Mouse (Mus musculus) thymus, adult 2 months (tissue): ENCODE measurements around the gene Soga1. TPM values are rescaled to one million over a fixed set of nuclear protein-coding genes. Genes with fewer than 3 reads are reported as not detected.

Experiments used
- DNase-seq: peaks from one replicate; pipeline ENCODE4 v3.0.0; 2021
- H3K27ac ChIP-seq: fragments of 200-500 bp; 2 replicates; pipeline ENCODE4 v1.5.1; 2012; ENCODE audit warnings: low read length, control low read depth; ENCODE audit not compliant: control insufficient read depth, insufficient read depth
- H3K27me3 ChIP-seq: fragments of 200-500 bp; 2 replicates; pipeline ENCODE4 v1.6.1; 2012; ENCODE audit warnings: mild to moderate bottlenecking, low read length, moderate library complexity, mixed read lengths; ENCODE audit not compliant: control insufficient read depth, insufficient read depth
- H3K36me3 ChIP-seq: fragments of 200-500 bp; 2 replicates; pipeline ENCODE4 v1.6.1; 2012; ENCODE audit warnings: mild to moderate bottlenecking, low read length, moderate library complexity; ENCODE audit not compliant: control insufficient read depth, insufficient read depth
- H3K4me1 ChIP-seq: fragments of 200-500 bp; replicated peaks from 2 replicates; pipeline ENCODE4 v1.6.1; 2012; ENCODE audit warnings: low read length; ENCODE audit not compliant: control insufficient read depth, insufficient read depth
- H3K4me3 ChIP-seq: fragments of 200-500 bp; 2 replicates; pipeline ENCODE4 v1.5.1; 2012; ENCODE audit warnings: mild to moderate bottlenecking, low read length, control low read depth, moderate library complexity; ENCODE audit not compliant: control insufficient read depth, insufficient read depth
- CTCF ChIP-seq: fragments of 200-500 bp; IDR thresholded peaks from 2 replicates; pipeline ENCODE4 v1.5.1; 2012; ENCODE audit warnings: mild to moderate bottlenecking, control low read depth, low read length, moderate library complexity, borderline replicate concordance; ENCODE audit not compliant: control insufficient read depth, poor library complexity, insufficient read depth; ENCODE audit errors: extremely low read depth
- POLR2A ChIP-seq: fragments of 200-500 bp; IDR thresholded peaks from 2 replicates; pipeline ENCODE4 v1.6.1; 2012; ENCODE audit warnings: mild to moderate bottlenecking, low read length, control low read depth, moderate library complexity; ENCODE audit not compliant: control insufficient read depth, poor library complexity, insufficient read depth; ENCODE audit errors: extremely low read depth
- WGBS: fragments of 180-500 bp; shearing (Covaris S2); methylation state at CpG from one replicate; pipeline ENCODE4 v1.1.7; 2018; 5-methylcytosine and 5-hydroxymethylcytosine counted together
- polyA plus RNA-seq: library from polyadenylated mRNA; depleted of rRNA; stranded (reverse); fragments of >200 nt; gene quantifications from 2 replicates; pipeline ENCODE4 v1.2.3, GENCODE M21; 2012

Gene Soga1
- polyA plus RNA-seq, 1 experiment, result 5.2 TPM

GRCm38 (mm10) chr2:157118556-157118955 is 39.5 kb upstream of the Soga1 start:
- DNase-seq, result no peak
- Histone ChIP-seq H3K4me1 (peaks cover 11% of the 10 kb centered on the region), H3K27ac (no peak overlapping the region), H3K4me3 (no peak overlapping the region), H3K27me3 (no peaks in the 10 kb centered on the region), H3K36me3 (no peaks in the 10 kb centered on the region)
- WGBS, result 62% methylated on average over 4 of the region's 4 CpGs
- TF ChIP-seq POLR2A (no peak), CTCF (no peak)

- WGBS, result 28% methylated on average over 3 of the region's 3 CpGs
- H3K36me3 ChIP-seq, result no peaks in the 10 kb centered on the region
- no peak overlapping the region for H3K4me3 ChIP-seq
- no peak for TF ChIP-seq CTCF
- TF ChIP-seq POLR2A, result no peak
- H3K4me1 ChIP-seq, result peaks cover 11% of the 10 kb centered on the region
- no peaks in the 10 kb centered on the region for H3K27me3 ChIP-seq
- no peak overlapping the region for H3K27ac ChIP-seq
- DNase-seq, result no peak
These were observed 37.9 kb upstream of the Soga1 start for GRCm38 (mm10) chr2:157116964-157117363.

- WGBS, result 26% methylated on average over 4 of the region's 4 CpGs
- H3K4me3 ChIP-seq, result no peak overlapping the region
- no peaks in the 10 kb centered on the region for H3K27me3 ChIP-seq
- H3K27ac ChIP-seq, result no peak overlapping the region
- no peaks in the 10 kb centered on the region for H3K36me3 ChIP-seq
- no peak for DNase-seq
- TF ChIP-seq POLR2A (no peak), CTCF (no peak)
- no peaks in the 10 kb centered on the region for H3K4me1 ChIP-seq
These were observed 29.2 kb upstream of the Soga1 start for GRCm38 (mm10) chr2:157108236-157108635.

GRCm38 (mm10) chr2:157104454-157104853 is 25.4 kb upstream of the Soga1 start:
- 97% methylated on average over 8 of the region's 8 CpGs for WGBS
- H3K4me1 ChIP-seq, result no peaks in the 10 kb centered on the region
- no peaks in the 10 kb centered on the region for H3K27me3 ChIP-seq
- no peak for DNase-seq
- H3K4me3 ChIP-seq, result no peak overlapping the region
- no peaks in the 10 kb centered on the region for H3K36me3 ChIP-seq
- TF ChIP-seq CTCF (no peak), POLR2A (no peak)
- H3K27ac ChIP-seq, result no peak overlapping the region

GRCm38 (mm10) chr2:157102256-157102655 is 23.2 kb upstream of the Soga1 start:
- TF ChIP-seq POLR2A (no peak), CTCF (no peak)
- 96% methylated on average over 2 of the region's 2 CpGs for WGBS
- Histone ChIP-seq H3K4me1 (no peaks in the 10 kb centered on the region), H3K27me3 (no peaks in the 10 kb centered on the region), H3K36me3 (no peaks in the 10 kb centered on the region), H3K27ac (no peak overlapping the region), H3K4me3 (no peak overlapping the region)
- DNase-seq, result no peak

- TF ChIP-seq CTCF, result no peak
- no peak for TF ChIP-seq POLR2A
- H3K27me3 ChIP-seq, result no peaks in the 10 kb centered on the region
- no peaks in the 10 kb centered on the region for H3K4me1 ChIP-seq
- 97% methylated on average over 9 of the region's 9 CpGs for WGBS
- H3K36me3 ChIP-seq, result no peaks in the 10 kb centered on the region
- no peak for DNase-seq
- H3K4me3 ChIP-seq, result no peak overlapping the region
- H3K27ac ChIP-seq, result no peak overlapping the region
These were observed 22.6 kb upstream of the Soga1 start for GRCm38 (mm10) chr2:157101650-157102049.

- DNase-seq, result no peak
- WGBS, result 94% methylated on average over 12 of the region's 12 CpGs
- no peak overlapping the region for H3K27ac ChIP-seq
- no peaks in the 10 kb centered on the region for H3K4me1 ChIP-seq
- TF ChIP-seq CTCF, result no peak
- no peak for TF ChIP-seq POLR2A
- no peak overlapping the region for H3K4me3 ChIP-seq
- H3K27me3 ChIP-seq, result no peaks in the 10 kb centered on the region
- H3K36me3 ChIP-seq, result no peaks in the 10 kb centered on the region
These were observed 21.2 kb upstream of the Soga1 start for GRCm38 (mm10) chr2:157100319-157100605.
